Mouse (Mus musculus) inflammation-experienced regulatory T-cells, adult 6 months (primary cell): ENCODE results near the gene Zfp365. TPM values are rescaled to one million over a fixed set of nuclear protein-coding genes. Genes with fewer than 3 reads are reported as not detected.

ENCODE experiments used
- ATAC-seq: one replicate; pipeline ENCODE4 v1.8.0; 2017
- polyA plus RNA-seq, 3 experiments: library from polyadenylated mRNA; unstranded; fragments of 100-300 nt; shearing (Covaris generic); gene quantifications; one replicate each; pipeline ENCODE4 v1.2.1; 2017

The Zfp365 gene
- polyA plus RNA-seq, 3 experiments from 2014 or later, result 3.5 to 5.9 (median 3.7) TPM

GRCm38 (mm10) chr10:67901179-67901578 is 11.3 kb downstream of the Zfp365 start:
- ATAC-seq, result no peak

GRCm38 (mm10) chr10:67898949-67899675 is 13.3 kb downstream of the Zfp365 start:
- no peak for ATAC-seq

- no peak for ATAC-seq
These were observed 14.0 kb downstream of the Zfp365 start for GRCm38 (mm10) chr10:67898355-67898935.

GRCm38 (mm10) chr10:67897281-67897680 is 15.2 kb downstream of the Zfp365 start:
- no peak for ATAC-seq

- no peak for ATAC-seq
These were observed 17.8 kb downstream of the Zfp365 start for GRCm38 (mm10) chr10:67894683-67895082.

GRCm38 (mm10) chr10:67894059-67894458 is 18.4 kb downstream of the Zfp365 start:
- ATAC-seq, result no peak

GRCm38 (mm10) chr10:67893226-67893625 is 19.2 kb downstream of the Zfp365 start:
- no peak for ATAC-seq

- ATAC-seq, result peak; percentile 85
These were observed 21.3 kb downstream of the Zfp365 start for GRCm38 (mm10) chr10:67891126-67891525.

GRCm38 (mm10) chr10:67887971-67888370 is 24.5 kb downstream of the Zfp365 start:
- peak; percentile 46 for ATAC-seq

- no peak for ATAC-seq
These were observed 31.8 kb downstream of the Zfp365 start for GRCm38 (mm10) chr10:67880692-67881091.

GRCm38 (mm10) chr10:67871811-67872210 is 40.7 kb downstream of the Zfp365 start:
- ATAC-seq, result peak; percentile 83

GRCm38 (mm10) chr10:67868234-67868633 is 44.2 kb downstream of the Zfp365 start:
- no peak for ATAC-seq

- no peak for ATAC-seq
These were observed 46.6 kb downstream of the Zfp365 start for GRCm38 (mm10) chr10:67865841-67866240.

GRCm38 (mm10) chr10:67865063-67865462 is 47.4 kb downstream of the Zfp365 start:
- no peak for ATAC-seq

GRCm38 (mm10) chr10:67862331-67862730 is 50.1 kb downstream of the Zfp365 start:
- no peak for ATAC-seq

GRCm38 (mm10) chr10:67858878-67859277 is 53.6 kb downstream of the Zfp365 start:
- ATAC-seq, result peak; percentile 85

- no peak for ATAC-seq
These were observed 54.9 kb downstream of the Zfp365 start for GRCm38 (mm10) chr10:67857561-67857906.

- no peak for ATAC-seq
These were observed 55.5 kb downstream of the Zfp365 start for GRCm38 (mm10) chr10:67856791-67857560.

- no peak for ATAC-seq
These were observed 56.7 kb downstream of the Zfp365 start for GRCm38 (mm10) chr10:67855760-67856159.

- ATAC-seq, result no peak
These were observed 60.1 kb downstream of the Zfp365 start for GRCm38 (mm10) chr10:67852411-67852810.

- ATAC-seq, result no peak
These were observed 61.4 kb downstream of the Zfp365 start for GRCm38 (mm10) chr10:67851079-67851478.

GRCm38 (mm10) chr10:67846016-67846650 is 66.3 kb downstream of the Zfp365 start:
- ATAC-seq, result no peak

GRCm38 (mm10) chr10:67841596-67841995 is 70.9 kb downstream of the Zfp365 start:
- ATAC-seq, result peak; percentile 38
